Mouse (Mus musculus): Measurements from ENCODE around the gene Noto.
"Not testable (repeated sequence)": the region's sequence is repeated elsewhere in the genome, so short reads cannot be mapped to it uniquely, and the experiment has no call there.

The Noto gene

DNA sequence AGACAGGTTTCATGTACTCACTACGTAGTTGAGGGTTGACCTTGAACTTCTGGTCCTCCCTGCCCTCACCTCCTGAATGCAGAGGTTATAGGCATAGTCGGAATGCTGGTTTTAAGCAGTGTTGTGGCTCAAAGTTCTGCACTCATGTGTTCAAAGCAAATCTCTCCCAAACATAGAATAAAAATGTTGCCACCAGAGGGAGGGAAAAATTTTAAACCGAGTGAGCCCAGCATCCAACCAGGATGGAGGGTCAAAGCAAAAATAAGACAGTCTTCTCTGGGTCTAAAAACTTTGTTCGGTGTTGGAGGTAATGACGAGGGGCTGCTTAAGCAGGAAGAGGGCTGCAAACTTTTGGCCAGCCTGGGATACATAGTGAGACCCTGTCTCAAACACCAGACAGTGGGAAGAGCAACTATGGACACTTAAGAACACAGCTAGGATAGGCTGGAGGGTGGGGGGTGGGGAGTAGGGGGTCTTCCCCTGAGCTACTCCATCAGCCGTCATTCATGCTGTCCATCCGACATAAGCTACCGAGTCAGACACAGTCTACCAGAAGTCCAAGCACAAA is 7.7 kb downstream of the Noto start:
- DNase-seq (ENCODE audit: low spot score) = no peak

DNA sequence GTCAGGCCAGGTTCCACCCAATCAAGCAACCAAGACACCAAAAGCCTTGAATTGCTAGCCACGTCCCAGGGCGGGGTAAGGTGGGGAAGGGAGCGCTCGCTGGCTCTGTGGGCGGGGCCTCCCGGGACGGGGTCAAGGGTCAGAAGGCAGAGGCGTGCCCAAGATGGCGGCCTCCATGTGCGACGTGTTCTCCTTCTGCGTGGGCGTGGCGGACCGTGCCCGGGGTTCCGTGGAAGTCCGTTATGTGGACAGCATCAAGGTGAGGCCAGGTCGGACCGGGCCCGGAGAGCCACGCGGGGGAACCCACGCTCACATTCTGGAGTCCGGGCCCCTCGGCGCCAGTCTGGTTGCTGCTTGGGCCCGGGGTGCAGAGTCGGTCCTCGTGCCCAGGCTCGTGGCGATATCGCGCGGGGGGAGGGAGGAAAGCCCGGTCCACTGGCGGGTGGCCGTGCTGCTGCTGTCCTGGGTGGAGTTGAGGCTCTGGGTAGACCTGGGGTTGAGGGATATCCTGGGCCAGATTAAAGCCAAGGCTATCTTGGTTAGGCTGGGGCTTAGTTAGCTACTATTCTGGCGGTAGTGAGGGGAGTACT is 8.3 kb downstream of the Noto start, which contains the start of gene Smyd5:
Gene Smyd5 (plus strand): TSS at position 148 of the 590 bp plus-strand sequence.
- DNase-seq (ENCODE audit: low spot score) = peak; percentile 77

DNA sequence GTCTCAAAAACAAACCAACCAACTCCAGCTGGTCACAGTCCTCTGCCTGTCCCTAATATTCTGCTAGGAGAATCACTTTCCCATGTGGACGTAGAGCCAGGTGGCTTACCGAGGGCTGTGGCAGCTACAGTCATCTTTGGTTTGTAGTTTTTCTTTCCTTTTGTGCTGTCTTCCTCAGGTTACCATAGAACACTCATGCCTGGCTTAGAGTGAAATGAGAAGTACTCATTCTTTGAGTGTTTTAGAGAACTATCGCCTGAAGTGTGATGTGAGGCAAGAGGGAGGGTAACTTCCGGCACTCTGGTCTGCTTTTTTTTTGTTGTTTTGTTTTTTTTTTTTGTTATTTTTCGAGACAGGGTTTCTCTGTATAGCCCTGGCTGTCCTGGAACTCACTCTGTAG is 10.2 kb downstream of the Noto start:
- no peak for DNase-seq (ENCODE audit: low spot score)

DNA sequence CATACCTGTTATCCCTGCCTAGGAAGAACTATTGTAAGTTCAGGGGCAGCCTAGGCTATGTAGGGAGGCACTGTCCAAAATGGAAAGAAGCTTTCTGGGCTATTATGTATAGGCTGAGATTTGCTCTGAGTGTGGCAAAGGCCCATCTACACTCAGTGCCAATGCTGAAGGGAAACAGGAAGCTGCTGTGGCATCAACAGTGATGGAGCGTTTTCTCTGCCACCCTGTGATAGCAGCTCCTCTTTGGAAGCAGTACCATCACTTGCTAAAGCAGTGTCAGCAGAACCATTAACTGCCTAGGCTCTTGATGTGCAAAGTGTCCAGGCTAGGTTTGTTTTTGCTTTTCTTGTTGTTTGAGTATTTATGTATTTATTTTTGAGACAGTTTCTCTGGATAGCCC is 12.5 kb downstream of the Noto start:
- DNase-seq (ENCODE audit: low spot score) = no peak

DNA sequence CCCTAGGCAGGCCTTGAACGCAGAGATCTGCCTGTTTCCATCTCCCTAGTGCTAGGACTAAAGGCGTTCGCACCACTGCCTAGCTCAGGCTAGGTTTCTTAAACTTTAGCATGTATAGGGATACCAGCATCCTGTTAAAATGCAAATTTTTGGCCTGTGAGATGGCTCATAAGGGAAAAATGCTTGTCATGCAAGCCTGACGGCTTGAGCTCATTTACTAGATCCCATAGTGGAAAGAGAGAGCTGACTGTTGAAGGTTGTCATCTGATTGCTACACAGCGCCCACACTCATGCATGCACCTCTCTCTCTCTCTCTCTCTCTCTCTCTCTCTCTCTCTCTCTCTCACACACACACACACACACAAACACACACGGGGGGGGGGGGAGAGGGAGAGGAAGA is 12.9 kb downstream of the Noto start:
- DNase-seq (ENCODE audit: low spot score) = no peak

DNA sequence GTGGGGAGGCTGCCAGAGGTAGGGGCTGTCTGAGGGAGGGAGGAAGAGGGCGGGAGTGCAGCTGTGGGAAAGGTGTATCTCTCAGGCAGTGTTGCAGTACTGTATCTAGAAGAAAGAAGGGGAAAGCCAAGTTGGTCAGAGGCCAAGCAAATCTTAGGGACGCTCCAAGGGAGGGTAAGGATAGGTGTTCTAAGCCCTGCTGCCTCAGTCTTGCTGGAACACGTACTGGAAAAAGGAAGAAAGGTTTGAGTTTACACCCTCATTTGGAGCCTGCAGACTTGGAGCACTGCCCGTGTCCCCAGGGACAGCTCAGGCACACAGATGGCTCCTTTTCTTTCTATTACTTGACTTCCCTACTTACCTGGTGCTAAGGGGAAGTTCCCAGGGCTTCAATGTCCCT is 17.5 kb downstream of the Noto start:
- no peak for DNase-seq (ENCODE audit: low spot score)

DNA sequence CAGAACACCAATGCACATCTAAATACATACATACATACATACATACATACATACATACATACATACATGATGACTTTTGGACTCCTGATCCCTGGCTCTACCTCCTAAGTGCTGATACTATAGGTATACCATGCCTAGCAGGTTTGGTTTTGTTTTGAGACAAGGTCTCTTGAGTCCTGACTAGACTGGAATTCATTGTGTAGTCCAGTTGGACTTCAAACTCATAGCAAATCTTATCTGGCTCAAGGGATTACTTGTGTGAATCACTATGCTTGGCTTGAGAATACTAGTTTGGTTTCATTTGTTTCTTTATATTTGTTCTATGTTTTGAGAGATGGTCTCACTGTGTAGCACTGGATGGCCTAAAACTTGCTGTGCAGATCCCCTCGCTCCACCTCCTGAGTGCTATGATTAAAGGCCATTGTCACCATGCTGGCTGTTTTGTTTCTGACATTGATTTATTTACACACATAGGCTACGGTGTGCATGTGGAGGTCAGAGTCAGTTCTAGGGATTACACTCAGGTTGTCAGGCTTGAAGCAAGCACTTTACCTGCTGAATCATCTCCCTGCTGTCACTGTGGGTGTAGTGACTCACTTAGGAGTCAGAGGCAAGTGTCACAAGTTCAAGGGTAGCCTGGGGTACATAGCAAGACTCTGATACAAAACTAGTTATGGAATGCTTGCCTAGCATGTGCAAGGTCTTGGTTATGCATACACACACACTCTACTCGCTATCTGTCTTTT is 20.0 kb downstream of the Noto start:
- no peak for DNase-seq (ENCODE audit: low spot score)

DNA sequence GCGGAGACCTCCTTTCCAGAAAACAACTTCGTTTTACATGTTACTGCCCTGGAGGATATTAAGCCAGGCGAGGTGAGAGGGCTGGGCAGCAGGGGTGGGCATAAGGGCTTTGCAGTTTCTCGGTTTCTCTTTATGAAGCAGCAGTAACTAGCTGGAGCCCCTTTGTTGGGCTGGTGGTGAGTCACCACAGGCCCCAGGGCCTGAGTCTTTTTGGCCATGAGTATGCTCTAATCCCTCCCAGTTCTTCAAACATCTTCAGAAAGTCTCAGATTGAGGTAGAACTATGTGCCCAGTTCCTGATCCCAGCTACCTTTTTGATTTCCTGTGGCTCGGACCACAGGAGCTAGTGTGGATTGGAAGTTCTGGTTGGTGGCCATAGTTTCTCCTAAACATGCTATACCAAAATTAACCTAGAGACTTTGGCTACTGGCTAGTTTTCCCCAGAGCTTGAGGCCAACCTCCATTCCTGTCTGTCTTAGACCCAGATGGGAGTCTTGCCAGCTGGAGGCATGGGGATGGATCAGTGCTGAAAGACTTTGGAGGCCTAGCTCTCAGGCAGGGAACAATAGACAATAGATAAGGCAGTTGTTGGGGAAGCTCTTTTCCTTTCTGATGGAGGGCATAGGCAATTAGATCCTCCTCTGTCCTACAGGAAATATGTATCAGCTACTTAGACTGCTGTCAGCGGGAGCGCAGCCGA is 20.7 kb downstream of the Noto start:
- DNase-seq (ENCODE audit: low spot score) = no peak

DNA sequence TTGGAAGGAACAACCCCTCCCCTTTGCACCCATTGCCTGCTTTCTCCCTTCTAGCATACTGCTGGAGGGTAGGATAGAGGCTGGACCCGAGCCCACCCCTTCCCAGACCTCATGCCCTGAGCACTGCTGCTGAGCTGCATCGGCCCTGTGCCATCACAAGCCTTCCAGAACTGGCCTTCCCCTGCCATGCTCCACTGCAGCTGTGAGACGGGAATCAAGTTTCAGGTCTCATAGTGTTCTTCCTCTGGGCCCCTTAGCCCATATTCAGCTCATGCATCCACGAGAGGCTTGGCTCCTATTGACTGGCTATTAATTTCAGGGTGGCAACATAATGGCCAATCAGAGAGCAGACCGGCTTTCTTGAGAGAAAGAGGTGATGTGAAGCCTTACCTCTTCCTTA is 21.6 kb downstream of the Noto start:
- DNase-seq (ENCODE audit: low spot score) = no peak

DNA sequence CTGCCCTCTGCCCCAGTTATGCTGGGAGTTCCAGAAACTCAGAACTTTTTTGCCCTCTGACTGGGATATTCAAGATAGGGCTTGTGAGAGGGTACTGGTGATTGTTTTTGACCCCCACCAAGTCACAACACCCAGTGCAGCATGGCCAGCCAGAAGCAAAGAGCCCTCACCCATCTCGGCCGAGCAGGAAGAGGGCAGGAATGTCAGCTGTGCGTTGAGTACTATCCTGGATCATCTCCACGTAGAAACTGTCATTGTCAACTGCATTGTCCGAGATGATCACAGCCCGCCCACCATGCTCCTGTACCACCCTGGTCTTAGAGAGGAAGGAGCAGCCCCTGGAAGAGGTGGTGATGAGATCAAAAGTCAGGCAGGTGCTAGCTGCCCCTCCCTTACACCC is 23.7 kb downstream of the Noto start:
- no peak for DNase-seq (ENCODE audit: low spot score)

DNA sequence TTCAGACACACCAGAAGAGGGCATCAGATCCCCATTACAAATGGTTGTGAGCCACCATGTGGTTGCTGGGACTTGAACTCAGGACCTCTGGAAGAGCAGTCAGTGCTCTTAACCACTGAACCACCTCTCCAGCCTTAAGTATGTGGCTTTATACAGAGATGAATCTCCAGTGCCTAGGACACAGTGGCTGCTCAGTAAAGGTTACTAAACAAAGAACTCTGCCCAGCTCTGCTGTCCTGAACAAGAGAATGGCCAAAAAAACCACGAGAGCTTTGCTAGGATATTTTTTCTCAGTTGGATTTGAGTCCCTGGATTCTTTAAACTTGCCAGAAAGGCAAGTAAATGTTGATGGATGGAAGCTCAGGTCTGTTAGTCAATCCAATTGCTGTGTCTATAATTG is 26.5 kb downstream of the Noto start:
- not testable (repeated sequence) for DNase-seq (ENCODE audit: low spot score)

DNA sequence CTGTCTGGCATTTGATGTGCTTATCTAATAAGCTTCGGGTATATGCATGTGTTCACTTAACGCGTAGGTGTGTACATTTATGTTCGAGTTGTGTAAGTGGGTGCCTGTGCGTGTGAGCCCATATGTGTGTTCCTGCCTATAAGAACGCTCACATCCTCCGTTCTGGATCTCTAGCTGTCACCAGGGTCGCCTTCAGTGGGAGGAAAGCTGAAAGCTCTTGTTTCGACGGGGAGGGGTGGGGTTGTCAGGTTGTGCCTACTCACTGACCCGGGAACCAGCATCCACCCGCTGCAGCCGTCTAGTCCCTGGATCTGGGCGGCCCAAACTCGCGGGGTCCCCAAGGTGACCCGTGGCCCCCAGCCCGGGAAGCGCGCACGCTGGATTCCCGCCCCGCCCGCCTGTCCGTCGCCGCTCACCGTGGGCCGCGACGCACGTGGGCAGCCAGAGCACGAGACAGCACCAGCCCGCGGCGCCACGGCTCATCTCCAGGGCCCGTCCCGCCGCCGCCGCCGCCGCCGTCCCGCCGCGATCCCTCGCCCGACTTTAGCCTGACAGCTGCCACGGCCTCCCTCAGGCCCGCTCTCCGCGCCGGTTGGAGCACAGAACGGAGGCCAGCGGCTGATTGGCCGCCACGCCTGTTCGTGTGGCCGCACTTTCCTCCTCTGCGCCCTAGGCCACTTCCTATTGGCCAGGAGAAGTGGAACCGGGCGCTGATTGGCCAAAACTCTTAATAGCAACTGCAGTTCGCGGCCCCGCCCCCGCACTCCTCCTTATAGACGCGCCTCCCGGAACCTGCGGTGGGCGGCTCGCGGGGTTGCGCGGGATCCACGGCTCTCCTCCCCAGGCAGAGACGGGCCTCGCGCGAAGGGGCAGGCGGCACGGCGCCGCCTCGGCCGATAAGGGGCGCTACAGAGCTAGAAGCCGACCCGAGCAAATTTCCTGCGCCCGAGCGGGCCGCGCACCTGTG is 27.3 kb downstream of the Noto start, which contains the start of gene Cct7:
Gene Cct7 (plus strand): TSS at position 818 of the 967 bp plus-strand sequence.
- peak; percentile 96 for DNase-seq (ENCODE audit: low spot score)

DNA sequence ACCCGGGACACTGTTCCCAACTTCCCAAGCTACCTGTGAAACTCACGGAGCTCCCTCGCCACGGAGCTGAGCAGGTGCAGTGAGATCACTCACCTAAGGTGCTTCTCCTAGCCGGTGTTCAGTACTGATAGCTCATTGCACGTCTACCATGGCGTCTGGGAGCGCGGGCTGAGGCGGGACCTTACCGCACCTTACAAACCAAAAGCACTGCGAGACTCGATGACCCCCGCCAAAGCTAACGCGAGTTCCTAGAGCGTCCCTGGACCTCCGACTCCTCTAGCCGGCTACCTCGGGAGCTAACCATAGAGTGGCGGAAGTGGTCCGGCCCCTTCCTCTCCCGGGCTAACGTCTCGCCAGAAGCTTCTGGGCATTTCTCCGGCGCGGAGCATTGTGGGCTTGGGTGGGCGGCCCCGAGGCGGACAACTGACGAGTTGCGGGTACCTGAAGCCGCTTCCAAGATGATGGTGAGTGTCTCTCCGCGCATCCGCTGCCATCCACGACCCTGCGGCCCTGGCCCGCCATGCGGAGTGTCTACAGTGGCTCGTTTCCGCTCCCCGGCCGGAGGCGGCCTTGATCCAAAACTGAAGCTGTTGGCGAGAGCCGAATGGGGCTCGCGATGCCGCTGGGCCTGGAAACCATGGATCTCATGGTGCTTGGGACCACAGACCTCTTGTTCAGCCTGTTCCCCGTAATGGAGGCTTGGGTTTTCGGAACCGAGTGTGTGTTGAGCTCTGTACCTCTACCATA is 28.2 kb downstream of the Noto start, which contains the start of gene Pradc1:
Gene Pradc1 (minus strand): TSS at position 307 of the 747 bp plus-strand sequence.
- DNase-seq (ENCODE audit: low spot score) = peak; percentile 90

DNA sequence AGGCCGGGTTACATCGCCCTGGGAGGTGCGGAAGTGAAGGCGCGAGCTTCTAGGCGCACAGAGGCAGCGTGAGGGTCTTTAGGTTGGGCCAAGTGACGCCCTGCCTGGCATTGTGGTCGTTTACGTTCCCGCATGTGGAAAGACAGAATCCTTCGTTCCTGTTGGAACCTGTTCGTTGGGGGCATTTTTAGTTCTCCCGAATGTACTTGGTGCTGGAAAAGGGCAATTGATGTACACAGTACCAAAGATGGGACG is 28.7 kb downstream of the Noto start:
- no peak for DNase-seq (ENCODE audit: low spot score)

DNA sequence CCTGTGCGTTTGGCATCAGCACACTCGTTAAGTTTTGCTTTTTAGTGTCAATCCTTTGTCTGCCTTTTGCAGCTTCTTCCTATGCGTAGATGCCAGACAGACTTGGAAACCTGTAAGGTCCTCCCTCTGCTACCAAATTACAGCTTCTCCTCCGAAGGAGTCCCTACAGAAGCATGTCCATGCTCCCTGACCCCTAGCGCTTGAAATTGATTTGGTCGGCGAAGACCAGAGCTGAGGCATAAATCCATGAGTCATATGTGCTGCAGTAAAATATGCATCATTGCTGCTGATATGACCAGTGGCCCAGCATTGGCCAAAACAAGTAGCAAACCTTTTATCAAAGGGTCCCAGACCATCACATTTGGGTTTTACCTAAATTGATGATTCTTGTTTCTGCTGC is 29.1 kb downstream of the Noto start:
- peak; percentile 42 for DNase-seq (ENCODE audit: low spot score)

DNA sequence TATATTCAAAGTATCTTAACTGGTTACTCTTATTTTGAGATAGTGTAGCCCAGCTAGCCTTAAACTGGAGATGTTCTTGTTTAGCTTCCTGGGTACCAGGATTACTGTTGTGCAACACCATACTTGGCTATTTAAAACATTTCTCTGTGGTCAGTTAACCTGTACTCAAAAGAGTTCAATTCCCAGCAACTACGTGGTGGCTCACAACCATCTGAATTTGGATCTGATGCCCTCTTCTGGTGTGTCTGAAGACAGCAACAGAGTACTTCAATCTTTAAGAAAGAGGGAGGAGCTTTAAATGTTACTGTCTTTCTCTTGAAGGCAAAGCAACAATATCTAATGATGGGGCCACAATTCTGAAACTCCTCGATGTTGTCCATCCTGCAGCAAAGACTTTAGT is 35.9 kb downstream of the Noto start:
- no peak for DNase-seq (ENCODE audit: low spot score)

DNA sequence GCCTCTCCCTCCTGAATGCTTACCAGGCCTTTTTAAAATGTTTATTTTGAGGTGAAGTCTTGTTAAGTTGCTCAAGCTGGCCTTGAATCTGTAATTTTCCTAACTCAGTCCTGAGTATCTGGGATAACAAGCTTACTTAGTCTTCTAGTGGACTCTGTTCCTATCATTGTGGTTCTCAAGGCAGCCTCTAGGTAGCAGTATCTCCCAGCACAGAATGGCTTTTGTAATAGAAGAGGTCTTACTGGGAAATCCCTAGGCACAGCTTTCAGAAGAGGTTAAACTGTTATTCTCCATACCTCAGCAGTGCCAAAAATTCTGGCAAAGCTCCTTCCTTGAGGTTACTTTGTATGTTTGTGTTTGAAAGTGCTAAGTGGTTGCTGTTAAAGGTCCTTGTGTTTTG is 41.7 kb downstream of the Noto start:
- DNase-seq (ENCODE audit: low spot score) = no peak

DNA sequence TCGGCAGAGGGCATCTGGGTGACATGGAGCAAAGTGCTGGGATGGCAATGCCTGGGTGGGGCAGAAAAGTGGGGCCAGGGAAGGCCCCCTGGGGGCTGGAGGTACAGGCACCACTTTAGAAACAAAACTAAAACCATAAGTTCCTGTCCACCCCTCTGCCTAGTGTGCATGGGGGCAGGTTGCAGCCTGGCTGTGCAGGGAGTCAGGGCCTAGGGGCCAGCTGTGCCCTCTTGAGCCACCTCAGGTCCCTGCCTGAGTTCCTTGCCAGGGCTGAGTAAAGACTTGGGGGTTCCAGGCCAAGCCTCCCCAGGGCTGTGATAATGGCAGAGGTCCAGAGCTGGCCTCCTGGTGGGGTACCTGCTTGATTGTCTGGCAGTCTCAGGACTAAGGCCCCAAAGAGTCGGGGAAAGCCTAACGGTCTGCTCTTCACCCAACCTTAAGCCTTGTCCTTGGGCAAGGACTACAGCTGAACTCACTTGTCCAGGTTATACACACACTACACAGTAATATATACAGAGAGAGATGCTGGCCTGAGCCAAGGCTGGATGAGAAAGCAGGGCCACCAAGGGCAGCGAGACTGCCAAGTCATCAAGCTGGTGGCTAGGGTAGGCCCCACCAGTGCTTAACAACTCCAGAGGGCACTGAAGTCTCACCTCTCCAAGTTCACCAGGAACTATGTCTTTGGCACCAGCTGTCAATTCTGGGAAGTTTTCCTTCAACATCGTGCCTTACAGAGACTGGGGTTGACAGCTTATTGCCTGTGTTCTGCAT is 46.2 kb downstream of the Noto start:
- no peak for DNase-seq (ENCODE audit: low spot score)

DNA sequence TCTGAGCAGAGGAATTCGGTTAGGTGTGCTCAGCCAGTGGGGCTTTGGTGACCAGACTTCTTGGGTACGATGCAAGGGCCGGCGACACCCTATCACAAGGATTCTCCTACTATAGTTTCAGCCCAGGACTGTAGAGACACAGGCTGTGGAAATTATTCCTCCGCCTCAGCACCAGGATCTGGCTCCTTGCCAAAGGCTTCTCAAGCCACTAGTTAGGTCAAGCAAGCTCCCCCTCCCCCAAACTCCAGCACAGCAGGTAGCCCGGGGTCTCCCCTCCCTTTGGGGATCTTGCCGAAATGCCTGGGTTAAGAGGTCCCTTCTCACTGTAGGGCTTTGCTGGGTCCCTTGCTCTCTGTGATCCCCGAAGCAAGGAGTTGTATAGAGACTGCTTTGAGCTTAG is 48.3 kb downstream of the Noto start:
- no peak for DNase-seq (ENCODE audit: low spot score)

DNA sequence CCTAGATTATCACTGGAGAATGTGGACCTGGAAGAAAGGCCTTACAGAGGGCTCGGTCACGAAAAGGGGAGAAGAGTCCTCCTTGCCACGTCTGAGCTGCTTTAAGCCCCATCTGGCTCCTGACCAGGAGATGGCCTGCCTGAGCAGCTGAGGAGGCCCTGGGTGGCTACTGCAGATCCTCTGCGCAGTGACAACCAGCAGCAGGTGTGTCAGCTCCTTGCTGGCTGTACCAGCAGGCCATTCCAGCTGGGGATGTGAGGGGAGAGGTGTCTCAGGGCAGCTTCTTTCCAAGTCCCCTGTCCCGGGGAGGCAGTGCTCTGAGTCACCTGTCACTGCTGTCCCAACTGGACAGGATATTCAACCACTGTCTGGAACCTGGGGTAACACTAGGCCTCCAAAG is 48.9 kb downstream of the Noto start:
- no peak for DNase-seq (ENCODE audit: low spot score)
